Mouse (Mus musculus): ENCODE data around the gene BC025920. TPM values are rescaled to one million over a fixed set of nuclear protein-coding genes. Genes with fewer than 3 reads are reported as not detected.

BC025920 gene
- polyA plus RNA-seq (2012; rRNA removed): 0.55 and 0.89 TPM in 2 replicates

GRCm38 (mm10) chr10:81605974-81606751 is at the start of gene BC025920:
Gene BC025920 (plus strand): TSS chr10:81606270.

GRCm38 (mm10) chr10:81559163-81559626 is 46.9 kb upstream of the BC025920 start, which contains the start of gene Aes:
Gene Aes (plus strand): TSS chr10:81559488.

GRCm38 (mm10) chr10:81574081-81575056 is 31.7 kb upstream of the BC025920 start, which contains the start of gene Tle2:
Gene Tle2 (plus strand): TSS chr10:81574561.

GRCm38 (mm10) chr10:81600738-81601203 is 5.3 kb upstream of the BC025920 start, which contains the start of gene Tle6:
Gene Tle6 (minus strand): TSS chr10:81601073.

GRCm38 (mm10) chr10:81626994-81627835 is 21.1 kb downstream of the BC025920 start, which contains the start of gene Sirt6:
Gene Sirt6 (minus strand): TSS chr10:81627797.

GRCm38 (mm10) chr10:81628390-81628789 is 22.3 kb downstream of the BC025920 start, which contains the start of gene Ankrd24:
Gene Ankrd24 (plus strand): TSS chr10:81628540.

GRCm38 (mm10) chr10:81648803-81649775 is 43.0 kb downstream of the BC025920 start, which contains the start of gene Gm10778:
Gene Gm10778 (plus strand): TSS chr10:81649059.

Other genes with a start within 250 kb of the BC025920 start
- gene Mfsd12, start 248.8 kb upstream of the BC025920 start, polyA plus RNA-seq (2012; rRNA removed): 33.7 and 37.4 TPM in 2 replicates
- 43.7 and 48.7 TPM in 2 replicates for gene 4930404N11Rik, start 240.5 kb upstream of the BC025920 start, polyA plus RNA-seq (2012; rRNA removed)
- 130 and 133 TPM in 2 replicates for gene Fzr1, start 227.8 kb upstream of the BC025920 start, polyA plus RNA-seq (2012; rRNA removed)
- gene Dohh, start 221.8 kb upstream of the BC025920 start, polyA plus RNA-seq (2012; rRNA removed): 98.1 and 108 TPM in 2 replicates
- gene Gm48551, start 221.8 kb upstream of the BC025920 start, polyA plus RNA-seq (2012; rRNA removed): 2.9 TPM in 2 replicates
- 4.4 and 5.7 TPM in 2 replicates for gene Gm48552, start 217.3 kb upstream of the BC025920 start, polyA plus RNA-seq (2012; rRNA removed)
- 504 and 602 TPM in 2 replicates for gene Smim24, start 213.2 kb upstream of the BC025920 start, polyA plus RNA-seq (2012; rRNA removed)
- 33.9 and 48.1 TPM in 2 replicates for gene Nfic, start 150.6 kb upstream of the BC025920 start, polyA plus RNA-seq (2012; rRNA removed)
- gene Celf5, start 123.6 kb upstream of the BC025920 start, polyA plus RNA-seq (2012; rRNA removed): 4.7 and 5.4 TPM in 2 replicates
- 240 and 254 TPM in 2 replicates for gene Ncln, start 109.9 kb upstream of the BC025920 start, polyA plus RNA-seq (2012; rRNA removed)
- gene S1pr4, start 106.1 kb upstream of the BC025920 start, polyA plus RNA-seq (2012; rRNA removed): 4.5 and 5.7 TPM in 2 replicates
- gene Gna15, start 82.0 kb upstream of the BC025920 start, polyA plus RNA-seq (2012; rRNA removed): 3.0 and 3.1 TPM in 2 replicates
- 280 and 341 TPM in 2 replicates for gene Gna11, start 61.1 kb upstream of the BC025920 start, polyA plus RNA-seq (2012; rRNA removed)
- 1,852 and 2,404 TPM in 2 replicates for gene Aes, start 46.8 kb upstream of the BC025920 start, polyA plus RNA-seq (2012; rRNA removed)
- gene Tle2, start 31.7 kb upstream of the BC025920 start, polyA plus RNA-seq (2012; rRNA removed): 48.9 and 62.5 TPM in 2 replicates
- gene Tle6, start 5.2 kb upstream of the BC025920 start, polyA plus RNA-seq (2012; rRNA removed): 28.5 and 36.3 TPM in 2 replicates
- 51.7 and 56.4 TPM in 2 replicates for gene Sirt6, start 21.5 kb downstream of the BC025920 start, polyA plus RNA-seq (2012; rRNA removed)
- gene Ankrd24, start 22.3 kb downstream of the BC025920 start, polyA plus RNA-seq (2012; rRNA removed): 34.1 and 39.1 TPM in 2 replicates
- gene Gm10778, start 42.8 kb downstream of the BC025920 start, polyA plus RNA-seq (2012; rRNA removed): 0.20 and 0.30 TPM in 2 replicates
- gene Zfp433, start 98.6 kb downstream of the BC025920 start, polyA plus RNA-seq (2012; rRNA removed): 0.07 and 0.20 TPM in 2 replicates
- 0.30 and 0.33 TPM in 2 replicates for gene Gm3055, start 164.9 kb downstream of the BC025920 start, polyA plus RNA-seq (2012; rRNA removed)
- gene Gm4767, start 205.9 kb downstream of the BC025920 start, polyA plus RNA-seq (2012; rRNA removed): not detected in 2 replicates